Mouse (Mus musculus) ES-CJ7 (cell line): ENCODE data around the gene Dnah7b.
"Not testable (repeated sequence)": the region's sequence is repeated elsewhere in the genome, so short reads cannot be mapped to it uniquely, and the experiment has no call there.

Experiments used
- DNase-seq: peaks from one replicate; pipeline ENCODE4 v3.0.0; 2011; ENCODE audit warnings: low read depth, low spot score

Gene Dnah7b

DNA sequence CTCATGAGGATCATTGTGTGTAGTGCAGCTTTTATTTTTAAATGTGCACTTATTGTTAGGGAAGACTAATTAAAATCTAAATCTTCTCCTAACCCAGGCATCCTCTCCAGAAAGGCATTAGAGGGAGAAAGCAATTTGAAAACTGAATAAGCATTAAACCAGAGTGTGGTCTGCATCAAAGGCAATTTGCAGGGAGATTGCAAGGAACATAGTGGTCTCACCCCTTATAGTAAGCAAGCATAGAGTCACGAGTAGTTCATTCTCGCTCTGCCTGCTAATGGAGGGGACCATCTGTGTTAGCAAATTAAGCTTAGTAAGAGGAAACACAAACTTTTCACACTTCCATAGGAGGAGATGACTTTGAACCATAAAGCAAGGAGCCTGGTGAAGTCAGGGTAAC lies 228.3 kb downstream of the Dnah7b start:
- DNase-seq, result not testable (repeated sequence)

DNA sequence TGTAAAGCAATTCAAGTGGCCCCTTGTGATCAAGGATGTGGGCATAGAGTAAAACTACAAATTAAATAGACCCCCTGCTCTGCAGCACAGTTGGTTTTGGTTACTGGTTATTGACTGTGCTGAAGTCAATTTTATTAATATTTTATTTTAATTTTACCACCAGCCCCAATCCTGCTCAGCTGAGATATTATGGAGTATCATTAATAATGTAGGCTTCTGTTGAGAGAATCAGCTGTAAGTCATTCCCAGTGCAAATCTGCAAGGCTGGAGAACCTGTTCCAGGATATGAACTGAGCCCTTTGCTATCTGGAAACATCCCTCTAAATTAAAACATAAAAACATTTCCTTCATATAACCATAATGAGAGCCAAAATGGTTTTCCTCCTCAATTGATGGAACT lies 259.8 kb downstream of the Dnah7b start:
- not testable (repeated sequence) for DNase-seq

DNA sequence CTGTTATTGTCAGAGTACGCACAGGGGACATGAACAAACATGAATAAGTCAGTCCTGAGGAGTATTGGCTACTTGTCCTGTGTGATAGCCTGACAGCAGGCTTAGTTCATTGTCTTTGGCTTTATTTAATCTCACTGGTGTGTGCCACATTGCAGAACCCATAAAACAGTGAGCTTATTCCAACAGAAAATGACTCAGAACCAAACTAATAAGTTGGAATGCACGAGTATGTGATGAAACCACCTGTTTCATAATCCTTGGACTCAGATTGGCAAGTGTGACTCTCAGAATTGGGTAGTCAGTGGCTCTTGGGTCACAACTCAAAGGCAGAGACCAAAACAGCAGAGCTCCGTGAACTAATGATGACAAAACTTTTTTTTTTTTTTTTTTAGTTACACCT lies 279.2 kb downstream of the Dnah7b start:
- DNase-seq, result not testable (repeated sequence)

DNA sequence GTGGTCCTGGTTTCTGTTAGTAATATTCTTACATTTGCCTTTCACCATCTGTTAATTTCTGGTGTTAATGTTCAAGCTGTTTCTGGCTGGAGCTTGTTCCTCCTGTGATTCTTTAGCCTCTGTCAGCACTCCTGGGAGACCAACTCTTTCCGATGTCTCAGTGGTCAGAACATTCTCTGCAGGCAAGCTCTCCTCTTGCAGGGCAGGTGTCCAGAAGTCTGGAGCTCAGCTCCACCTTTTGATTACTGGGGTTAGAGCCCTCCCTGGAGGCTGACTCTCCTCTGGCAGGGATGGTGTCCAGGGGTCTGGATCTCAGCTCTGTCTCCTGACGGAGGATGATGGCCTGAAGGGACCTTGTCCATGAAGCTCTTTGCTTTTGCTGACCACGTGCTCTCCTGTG lies 314.5 kb downstream of the Dnah7b start:
- DNase-seq, result not testable (repeated sequence)

DNA sequence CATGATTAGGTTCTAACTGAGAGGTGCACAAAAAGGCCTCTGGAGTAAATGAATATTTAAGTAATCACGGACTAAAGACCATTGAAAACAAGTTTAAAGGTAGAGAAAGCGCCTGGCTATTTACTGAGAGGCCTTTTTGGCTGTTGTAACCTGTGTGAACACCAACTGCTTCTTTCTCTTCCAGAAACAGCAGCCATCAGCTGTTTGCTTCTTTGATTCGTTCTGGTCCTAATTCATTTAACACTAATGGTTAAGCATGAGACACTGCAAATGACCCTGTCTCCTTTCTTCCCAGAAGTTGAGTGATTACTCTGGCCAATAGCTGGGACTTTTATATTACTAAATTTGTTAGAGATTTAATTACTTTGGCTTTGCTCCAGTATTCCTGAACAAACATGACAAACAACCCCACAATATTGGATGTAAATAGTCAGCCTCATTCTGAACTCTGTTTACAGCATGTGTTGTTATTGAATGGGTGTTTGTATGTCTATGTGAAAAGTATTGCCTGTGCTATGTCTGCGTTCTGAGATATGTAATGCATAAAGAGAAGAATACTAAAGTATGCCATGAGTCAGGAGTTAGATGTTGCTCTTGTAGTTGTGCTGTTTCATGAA lies 328.7 kb downstream of the Dnah7b start:
- DNase-seq, result not testable (repeated sequence)

DNA sequence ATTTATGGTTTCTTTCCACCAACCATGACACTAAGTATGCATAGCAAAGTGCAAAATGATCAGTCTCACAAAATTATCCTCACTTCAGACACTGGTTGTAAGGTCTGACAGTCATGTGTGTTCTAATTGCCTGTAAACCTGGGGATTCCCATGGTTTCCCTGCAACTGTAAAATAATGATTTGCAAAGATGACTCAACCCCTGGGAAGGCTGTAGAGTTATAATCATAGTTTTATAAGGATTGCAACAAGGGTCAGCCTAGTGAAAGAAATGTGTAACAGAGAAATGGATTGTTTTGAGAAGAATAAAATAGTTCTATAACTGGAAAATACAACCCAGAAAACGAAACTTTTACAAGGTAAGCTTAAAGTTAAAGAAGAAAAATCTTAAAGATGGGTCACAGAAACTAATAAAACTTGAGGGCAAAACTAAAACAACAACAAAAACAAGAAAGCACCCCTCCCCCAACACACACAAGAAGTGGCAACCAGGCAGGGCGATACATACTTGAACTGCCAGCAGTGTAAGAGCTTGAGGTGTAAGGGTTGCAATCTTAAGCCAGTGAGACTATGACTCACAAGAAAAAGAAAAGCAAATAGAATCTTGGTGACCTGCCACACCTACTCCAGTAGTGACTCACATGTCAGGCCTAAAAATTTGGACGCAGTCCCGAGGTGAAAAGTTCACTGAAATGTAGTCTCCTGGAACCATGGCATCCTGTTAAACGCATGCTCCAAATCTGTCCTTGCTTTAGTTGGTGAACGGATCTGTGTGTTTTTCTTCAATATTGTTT lies 342.4 kb downstream of the Dnah7b start:
- no peak for DNase-seq

DNA sequence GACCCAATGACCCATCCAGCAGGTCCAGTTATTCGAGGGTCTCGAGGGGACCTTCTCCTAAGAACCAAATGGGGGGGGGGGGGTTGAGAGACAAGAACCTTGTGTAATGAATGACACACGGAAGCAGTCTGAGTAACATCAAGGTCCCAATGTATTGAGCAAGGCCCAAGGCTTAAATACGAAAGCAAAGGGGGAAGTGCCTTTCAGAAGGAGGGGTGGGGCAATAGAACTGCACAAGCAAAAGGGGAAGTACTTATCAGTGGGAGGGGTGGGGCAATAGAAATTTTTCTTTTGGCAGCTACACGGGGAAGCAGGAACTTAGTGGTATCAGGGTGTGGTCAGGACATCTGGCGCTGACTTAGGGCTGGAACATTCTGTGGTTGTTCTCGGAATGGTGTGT lies 348.7 kb downstream of the Dnah7b start:
- DNase-seq, result not testable (repeated sequence)

DNA sequence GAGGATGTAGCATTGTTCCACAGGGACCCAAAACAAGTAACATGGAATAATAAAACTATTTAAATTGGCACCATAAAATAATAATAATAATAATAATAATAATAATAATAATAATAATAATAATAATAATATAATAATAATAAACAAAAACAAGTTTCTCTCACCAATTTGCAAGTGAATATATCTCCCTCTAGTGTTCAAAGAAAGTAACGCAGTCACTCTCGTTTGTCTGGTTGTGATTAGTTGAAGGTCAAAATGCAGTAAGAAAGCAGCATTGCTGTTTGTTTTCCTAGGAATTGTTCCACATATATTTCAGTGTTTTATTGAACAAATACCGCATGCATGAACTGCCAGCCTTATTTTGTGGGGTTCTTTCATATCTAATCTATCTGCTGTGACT lies 350.8 kb downstream of the Dnah7b start:
- peak; percentile 69 for DNase-seq

DNA sequence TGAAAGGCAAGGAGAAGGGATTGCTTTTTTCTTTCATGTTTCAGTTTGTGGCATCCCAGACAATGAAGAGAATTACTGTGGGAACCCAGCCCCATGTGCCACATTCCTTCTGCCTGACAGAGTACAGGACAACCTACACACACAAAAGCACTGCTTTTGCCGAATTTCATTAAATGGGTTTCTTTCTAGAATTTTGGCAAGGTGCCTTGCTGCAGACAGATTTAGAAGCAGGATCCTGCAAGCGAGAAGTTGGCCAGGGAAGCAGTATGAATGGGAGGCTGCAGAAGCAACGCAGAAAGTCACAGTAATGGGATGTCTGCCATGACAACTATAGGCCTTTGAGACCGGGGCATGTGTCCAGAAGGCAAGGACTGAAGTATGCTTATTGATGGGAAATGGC lies 352.9 kb downstream of the Dnah7b start:
- not testable (repeated sequence) for DNase-seq
